Mouse (Mus musculus): ENCODE results near the gene Hgfac.

The Hgfac gene

GRCm38 (mm10) chr5:35037438-35037837 is 3.9 kb upstream of the Hgfac start:
- no peak for DNase-seq (ENCODE audit: low read depth)

GRCm38 (mm10) chr5:35042431-35043109 is 1.3 kb downstream of the Hgfac start:
- no peak for DNase-seq (ENCODE audit: low read depth)

- peak; percentile 80 for DNase-seq (ENCODE audit: low read depth)
Measured at GRCm38 (mm10) chr5:35043110-35043451, 1.8 kb downstream of the Hgfac start.

- no peak for DNase-seq (ENCODE audit: low read depth)
Measured at GRCm38 (mm10) chr5:35050541-35050940, 9.2 kb downstream of the Hgfac start.

GRCm38 (mm10) chr5:35054628-35055027 is 13.3 kb downstream of the Hgfac start:
- no peak for DNase-seq (ENCODE audit: low read depth)

DNA sequence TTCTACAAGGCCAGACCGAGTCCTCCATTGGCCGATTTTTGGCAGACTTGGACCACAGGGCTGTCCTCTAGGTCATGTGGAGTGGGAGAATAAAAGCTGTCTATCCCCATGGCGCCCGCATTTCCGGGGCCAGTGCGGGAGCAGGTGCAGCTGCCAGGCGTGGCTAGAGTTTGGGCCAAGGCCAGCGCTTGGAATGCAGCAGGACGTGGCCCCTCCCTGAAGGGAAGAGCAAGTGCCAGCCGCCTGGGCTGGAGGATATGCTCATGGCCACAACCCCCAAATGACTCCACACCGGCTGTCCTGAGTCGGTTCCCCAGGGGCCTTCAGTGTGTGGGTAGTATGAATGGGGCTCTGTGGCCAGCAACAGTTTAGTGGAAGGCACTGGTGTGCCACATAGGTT is 13.8 kb downstream of the Hgfac start:
- DNase-seq (ENCODE audit: low read depth): no peak

GRCm38 (mm10) chr5:35056604-35057432 is 15.5 kb downstream of the Hgfac start, which contains the start of gene Dok7:
Gene Dok7, plus strand, starts transcription at chr5:35056766.
- DNase-seq (ENCODE audit: low read depth): no peak

- no peak for DNase-seq (ENCODE audit: low read depth)
Measured at GRCm38 (mm10) chr5:35057582-35057981, 16.3 kb downstream of the Hgfac start.

- DNase-seq (ENCODE audit: low read depth): no peak
Measured at GRCm38 (mm10) chr5:35058216-35058615, 16.9 kb downstream of the Hgfac start.

DNA sequence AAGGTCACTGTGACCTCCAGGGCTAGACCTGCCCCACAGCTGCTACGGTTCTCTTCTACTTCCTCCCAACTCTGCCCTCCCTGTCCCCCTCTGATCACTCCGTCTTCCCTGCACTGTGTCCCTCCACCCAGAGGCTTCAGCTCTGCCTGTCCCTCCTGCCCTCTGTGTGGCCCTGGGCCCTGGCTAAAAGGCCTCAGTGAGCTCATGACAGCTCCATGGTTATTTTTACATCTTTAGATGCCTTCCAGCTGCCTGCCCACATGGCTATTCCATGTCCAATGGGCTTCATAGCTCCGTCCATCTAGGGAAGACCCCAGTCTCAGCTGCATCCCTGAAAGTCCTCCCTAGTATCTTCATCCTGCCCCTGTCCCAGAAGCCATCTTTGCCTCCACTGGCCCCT is 18.8 kb downstream of the Hgfac start:
- no peak for DNase-seq (ENCODE audit: low read depth)

- no peak for DNase-seq (ENCODE audit: low read depth)
Measured at GRCm38 (mm10) chr5:35069841-35070240, 28.5 kb downstream of the Hgfac start.

DNA sequence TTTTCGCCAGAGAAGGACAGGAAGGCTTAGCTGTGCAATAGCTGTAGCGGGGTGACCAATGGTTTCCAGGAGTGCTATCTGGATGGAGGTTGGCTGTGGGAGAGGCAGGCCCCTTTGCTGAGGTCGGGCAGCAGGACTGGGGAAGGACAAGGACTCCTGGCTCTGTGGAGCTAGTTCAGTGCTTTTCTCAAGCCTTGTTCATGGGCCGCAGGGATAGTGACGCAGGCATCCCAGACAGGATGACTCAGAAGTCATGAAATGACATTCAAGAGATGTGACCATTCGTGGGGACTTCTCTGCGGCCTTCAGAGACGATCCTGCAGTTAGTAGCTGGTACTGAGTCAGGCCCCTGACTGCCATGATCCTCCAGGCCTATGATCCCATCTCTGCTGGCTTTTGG is 29.0 kb downstream of the Hgfac start:
- no peak for DNase-seq (ENCODE audit: low read depth)

DNA sequence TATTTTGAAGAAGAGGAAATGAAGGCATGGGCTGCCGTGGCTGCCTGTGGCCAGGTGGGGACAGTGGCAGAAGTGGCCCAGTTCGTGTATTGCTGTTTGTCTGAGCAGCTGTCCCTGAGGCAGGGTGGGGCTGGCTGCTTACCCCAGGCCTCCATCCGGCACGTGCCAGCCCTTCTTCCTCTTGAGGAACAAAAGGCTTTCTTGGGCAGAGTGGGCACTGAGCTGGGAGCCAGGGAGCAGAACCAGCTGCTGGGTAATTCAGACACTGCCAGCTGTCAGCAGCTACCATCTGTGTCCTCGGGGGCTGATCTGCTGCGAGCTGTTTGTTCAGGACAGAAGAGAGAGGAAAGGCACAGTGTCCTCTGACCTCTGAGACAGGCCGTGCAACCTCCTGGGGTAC is 29.6 kb downstream of the Hgfac start:
- DNase-seq (ENCODE audit: low read depth): no peak

DNA sequence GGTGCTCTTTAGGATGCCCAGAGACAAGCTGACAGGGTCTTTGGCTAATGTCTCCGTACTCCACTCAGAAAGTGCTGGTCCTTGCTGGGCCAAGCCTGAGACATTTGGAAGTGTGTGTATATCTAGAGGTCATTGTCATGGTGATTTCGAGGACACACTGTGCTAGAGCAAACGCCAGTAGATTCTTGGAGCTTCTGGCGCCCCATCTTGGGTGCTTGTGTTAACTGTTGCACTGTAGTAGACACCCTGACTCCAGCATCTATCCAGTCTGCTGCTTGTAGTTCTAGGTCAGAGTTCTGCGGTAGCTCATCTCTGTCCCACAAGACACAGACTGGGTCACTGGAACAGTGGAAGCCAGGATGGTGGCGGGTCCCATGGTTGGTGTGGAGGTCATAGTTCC is 30.5 kb downstream of the Hgfac start:
- DNase-seq (ENCODE audit: low read depth): no peak

GRCm38 (mm10) chr5:35073235-35073634 is 31.9 kb downstream of the Hgfac start:
- DNase-seq (ENCODE audit: low read depth): no peak

DNA sequence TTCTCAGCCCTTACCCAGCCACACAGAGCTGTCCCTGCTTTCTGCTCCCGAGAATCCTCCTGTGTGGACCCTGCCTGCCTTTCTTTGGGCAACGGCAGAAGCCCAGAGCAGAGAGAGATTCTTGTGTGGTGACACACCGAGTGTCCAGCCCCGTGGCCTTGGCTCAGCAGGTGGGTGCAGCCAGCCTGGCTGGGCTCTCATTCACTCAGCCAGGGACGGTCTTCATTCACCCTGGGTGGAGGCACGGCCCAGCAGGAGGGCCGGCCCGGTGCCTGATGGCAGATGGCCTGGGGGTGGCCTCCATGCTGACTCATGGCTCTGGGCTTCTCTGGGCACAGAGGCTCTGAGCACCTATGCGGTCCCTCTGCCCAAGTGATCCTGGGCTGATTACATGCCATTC is 32.7 kb downstream of the Hgfac start:
- no peak for DNase-seq (ENCODE audit: low read depth)

- no peak for DNase-seq (ENCODE audit: low read depth)
Measured at GRCm38 (mm10) chr5:35076369-35076768, 35.1 kb downstream of the Hgfac start.

GRCm38 (mm10) chr5:35079101-35079500 is 37.8 kb downstream of the Hgfac start:
- no peak for DNase-seq (ENCODE audit: low read depth)

DNA sequence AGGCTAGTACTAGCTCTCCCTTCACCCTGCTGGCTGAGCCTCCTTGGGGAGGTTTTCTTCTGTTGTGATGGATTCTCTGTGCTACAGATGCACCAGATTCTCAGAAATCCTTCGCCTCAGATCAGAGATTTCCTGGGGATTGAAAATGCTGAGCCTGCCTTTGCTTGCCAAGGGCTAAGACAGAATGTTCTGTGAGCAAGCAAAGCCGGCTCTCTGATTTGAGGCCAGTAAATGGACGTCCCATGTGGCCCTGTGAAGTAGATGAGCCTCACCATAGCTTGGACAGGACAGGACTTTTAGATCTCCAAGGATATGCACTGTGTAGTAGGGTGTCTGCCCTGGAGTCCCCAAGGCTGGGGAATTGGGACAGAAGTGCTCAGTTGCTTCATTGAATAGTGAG is 43.6 kb downstream of the Hgfac start:
- DNase-seq (ENCODE audit: low read depth): no peak

DNA sequence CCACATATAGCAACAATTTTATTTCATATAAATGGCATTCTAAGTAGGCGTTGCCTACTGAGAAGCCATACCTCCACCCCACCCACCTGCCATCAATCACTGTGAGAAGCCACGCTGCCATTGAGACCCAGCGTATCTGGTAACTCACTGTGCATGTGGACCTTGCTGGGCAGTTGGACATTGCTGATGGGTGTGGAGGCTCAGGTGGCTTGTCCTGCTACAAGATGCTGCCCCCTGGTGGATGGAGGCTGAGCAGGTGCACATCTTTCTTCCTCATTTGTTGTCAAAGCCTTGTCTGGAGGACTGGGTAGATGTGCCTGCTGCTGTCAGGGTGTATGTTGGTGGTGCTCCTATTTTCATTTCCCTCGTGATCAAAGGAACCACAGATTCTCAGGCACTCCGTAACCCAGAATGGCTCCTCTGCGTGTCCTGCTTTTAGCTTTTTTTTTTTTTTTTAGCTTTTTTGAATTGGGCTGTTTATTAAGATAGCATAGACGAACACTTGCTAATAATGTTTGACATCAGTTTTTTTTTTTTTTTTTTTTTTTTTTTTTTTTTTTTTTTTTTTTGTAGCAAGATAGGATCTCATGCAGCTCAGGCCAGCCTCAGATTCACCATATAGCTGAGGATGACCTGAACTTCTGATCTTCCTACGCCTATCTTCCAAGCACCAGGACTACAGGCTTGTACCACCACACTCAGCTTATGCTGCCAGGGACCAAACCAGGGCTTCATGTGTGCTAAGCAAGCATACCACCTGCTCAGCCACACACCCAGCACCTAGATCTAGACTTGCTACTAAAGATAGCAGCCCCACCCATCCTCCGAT is 47.7 kb downstream of the Hgfac start:
- DNase-seq (ENCODE audit: low read depth): peak; percentile 66

DNA sequence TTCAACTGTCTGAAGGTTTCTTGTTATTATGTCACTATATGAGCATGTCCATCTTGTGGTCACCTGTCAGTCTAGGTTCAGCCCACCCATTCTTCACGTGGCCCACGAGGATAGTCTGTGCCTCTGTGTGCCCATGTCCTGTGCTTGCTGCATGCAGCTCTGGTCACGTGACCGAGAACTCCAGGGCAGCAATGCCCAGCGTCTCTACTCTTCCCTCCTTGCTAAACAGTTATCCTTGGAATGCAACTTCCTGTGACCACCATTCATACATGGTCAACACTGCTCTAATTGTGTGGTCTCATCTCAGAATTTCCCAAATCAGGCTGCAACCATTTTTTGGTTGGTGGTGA is 48.3 kb downstream of the Hgfac start:
- no peak for DNase-seq (ENCODE audit: low read depth)

DNA sequence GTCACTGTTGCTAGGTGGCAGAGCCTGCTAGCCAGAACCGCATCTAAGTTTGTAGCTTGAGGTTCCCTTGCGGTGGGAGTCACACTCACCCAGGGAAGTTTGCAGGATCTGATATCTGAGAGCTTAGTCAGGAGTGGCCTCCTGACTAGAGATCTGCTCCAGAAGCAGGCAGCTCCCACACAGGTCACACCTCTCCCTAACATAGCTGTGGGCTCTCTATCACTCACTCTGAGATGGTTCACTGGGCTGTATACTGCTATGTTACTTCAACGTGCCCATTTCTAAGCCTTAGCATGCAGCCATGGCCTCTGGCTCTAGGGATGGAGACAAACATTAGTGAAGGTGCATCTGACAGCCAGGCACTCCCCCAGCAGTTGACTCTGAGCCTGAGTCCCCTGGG is 50.3 kb downstream of the Hgfac start:
- DNase-seq (ENCODE audit: low read depth): no peak
